Mouse (Mus musculus): ENCODE data around the gene Zfp423. TPM values are rescaled to one million over a fixed set of nuclear protein-coding genes. Genes with fewer than 3 reads are reported as not detected.

The Zfp423 gene
- polyA plus RNA-seq, 1 experiment: 2.7 TPM

DNA sequence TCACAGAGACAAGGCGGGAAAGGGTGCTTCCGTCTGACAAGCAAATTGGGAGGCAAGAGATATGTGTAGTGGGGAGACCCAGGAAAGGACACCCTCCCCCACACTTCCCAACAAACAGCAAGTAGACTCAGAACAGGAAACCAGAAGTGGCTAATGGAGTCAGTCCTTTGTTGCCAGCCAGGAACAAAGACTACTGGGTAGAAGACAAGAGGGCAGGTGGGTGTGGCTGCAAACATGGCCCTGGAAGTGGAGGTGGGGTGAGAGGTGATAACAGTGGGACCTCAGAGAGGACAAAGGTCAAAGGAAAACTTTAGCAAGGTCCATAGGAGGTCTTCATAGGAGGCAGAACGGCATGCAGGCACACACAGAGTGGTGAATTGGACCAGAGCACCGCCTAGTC lies 265.7 kb downstream of the Zfp423 start:
- no peak overlapping the region for H3K4me3 ChIP-seq (ENCODE audit: control insufficient read depth, insufficient read depth, low read length)
- TF ChIP-seq CTCF (IDR thresholded peaks at IDR 0.05; ENCODE audit: borderline replicate concordance, control insufficient read depth, extremely low read depth, insufficient read depth, low read length, poor library complexity) (no peak), POLR2A (IDR thresholded peaks at IDR 0.05; ENCODE audit: control insufficient read depth, extremely low read depth, insufficient read depth, low read length, poor library complexity) (no peak)

GRCm38 (mm10) chr8:87690100-87691095 lies 269.0 kb downstream of the Zfp423 start:
- no peaks in the 10 kb centered on the region for H3K36me3 ChIP-seq (ENCODE audit: control insufficient read depth, insufficient read depth, low read length)
- no peak overlapping the region for H3K4me3 ChIP-seq (ENCODE audit: control insufficient read depth, insufficient read depth, low read length)
- WGBS: 62% methylated on average over 28 of the region's 28 CpGs
- no peaks in the 10 kb centered on the region for H3K27me3 ChIP-seq (ENCODE audit: control insufficient read depth, insufficient read depth, low read length)
- no peak overlapping the region for H3K27ac ChIP-seq (ENCODE audit: control insufficient read depth, insufficient read depth, low read length)
- no peak for DNase-seq
- TF ChIP-seq POLR2A (IDR thresholded peaks at IDR 0.05; ENCODE audit: control insufficient read depth, extremely low read depth, insufficient read depth, low read length, poor library complexity) (no peak), CTCF (IDR thresholded peaks at IDR 0.05; ENCODE audit: borderline replicate concordance, control insufficient read depth, extremely low read depth, insufficient read depth, low read length, poor library complexity) (no peak)
- peaks cover 5% of the 10 kb centered on the region; the same call in 1 of the 2 replicates for H3K4me1 ChIP-seq (replicated peaks; ENCODE audit: control insufficient read depth, insufficient read depth, low read length)

More for the DNA sequence above, 265.7 kb downstream of the Zfp423 start:
- Histone ChIP-seq H3K4me1 (replicated peaks; ENCODE audit: control insufficient read depth, insufficient read depth, low read length) (peaks cover 5% of the 10 kb centered on the region; the same call in 1 of the 2 replicates), H3K36me3 (ENCODE audit: control insufficient read depth, insufficient read depth, low read length) (no peaks in the 10 kb centered on the region), H3K27me3 (ENCODE audit: control insufficient read depth, insufficient read depth, low read length) (no peaks in the 10 kb centered on the region), H3K27ac (ENCODE audit: control insufficient read depth, insufficient read depth, low read length) (no peak overlapping the region)
- DNase-seq: no peak
- WGBS: 88% methylated on average over 4 of the region's 4 CpGs

DNA sequence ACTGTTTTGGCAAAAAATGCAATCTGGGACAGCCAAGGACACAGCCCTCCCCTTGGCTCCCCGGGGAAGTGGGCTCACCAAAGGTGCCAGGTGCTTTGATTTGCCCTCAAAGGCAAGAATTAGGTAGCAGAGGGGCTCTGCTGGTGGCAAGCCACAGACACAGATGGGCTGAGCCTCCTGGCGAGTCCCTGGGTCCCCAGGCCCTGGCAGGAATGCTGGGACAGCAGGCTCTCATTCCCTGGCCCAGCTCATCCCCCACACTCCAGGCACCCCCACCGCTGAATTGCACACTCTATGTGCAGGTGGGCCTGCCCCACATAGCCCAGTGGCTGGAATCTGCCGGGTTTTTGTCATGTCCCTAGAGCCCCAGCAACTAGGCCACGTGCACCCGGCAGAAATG lies 270.2 kb downstream of the Zfp423 start:
- H3K36me3 ChIP-seq (ENCODE audit: control insufficient read depth, insufficient read depth, low read length): no peaks in the 10 kb centered on the region
- H3K27me3 ChIP-seq (ENCODE audit: control insufficient read depth, insufficient read depth, low read length): no peaks in the 10 kb centered on the region
- DNase-seq: no peak
- H3K4me1 ChIP-seq (replicated peaks; ENCODE audit: control insufficient read depth, insufficient read depth, low read length): peaks cover 5% of the 10 kb centered on the region; the same call in 1 of the 2 replicates
- 67% methylated on average over 6 of the region's 6 CpGs for WGBS
- H3K4me3 ChIP-seq (ENCODE audit: control insufficient read depth, insufficient read depth, low read length): no peak overlapping the region
- H3K27ac ChIP-seq (ENCODE audit: control insufficient read depth, insufficient read depth, low read length): no peak overlapping the region
- TF ChIP-seq CTCF (IDR thresholded peaks at IDR 0.05; ENCODE audit: borderline replicate concordance, control insufficient read depth, extremely low read depth, insufficient read depth, low read length, poor library complexity) (no peak), POLR2A (IDR thresholded peaks at IDR 0.05; ENCODE audit: control insufficient read depth, extremely low read depth, insufficient read depth, low read length, poor library complexity) (no peak)

DNA sequence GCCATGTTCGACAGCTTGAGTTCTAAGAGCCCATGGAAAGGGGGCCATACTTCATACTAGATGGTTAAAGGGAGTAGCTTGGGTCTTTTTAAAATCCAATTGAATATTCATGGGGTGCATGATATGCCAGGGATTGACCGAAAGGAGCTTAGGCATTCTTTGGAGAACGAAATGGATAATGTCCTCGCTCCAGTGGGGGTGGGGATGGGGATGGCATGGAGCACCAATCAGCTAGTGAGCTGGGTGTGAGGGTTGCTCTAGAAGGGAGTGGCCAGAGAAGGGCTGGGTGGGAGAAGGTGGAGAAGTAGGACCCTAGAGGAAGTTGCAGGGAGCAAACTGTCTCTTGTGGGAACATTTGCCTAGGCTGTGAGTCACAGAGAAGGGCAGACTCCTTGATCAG lies 271.0 kb downstream of the Zfp423 start:
- Histone ChIP-seq H3K27ac (ENCODE audit: control insufficient read depth, insufficient read depth, low read length) (no peak overlapping the region), H3K27me3 (ENCODE audit: control insufficient read depth, insufficient read depth, low read length) (no peaks in the 10 kb centered on the region), H3K4me3 (ENCODE audit: control insufficient read depth, insufficient read depth, low read length) (no peak overlapping the region), H3K4me1 (replicated peaks; ENCODE audit: control insufficient read depth, insufficient read depth, low read length) (peaks cover 5% of the 10 kb centered on the region; the same call in 1 of the 2 replicates), H3K36me3 (ENCODE audit: control insufficient read depth, insufficient read depth, low read length) (no peaks in the 10 kb centered on the region)
- TF ChIP-seq POLR2A (IDR thresholded peaks at IDR 0.05; ENCODE audit: control insufficient read depth, extremely low read depth, insufficient read depth, low read length, poor library complexity) (no peak), CTCF (IDR thresholded peaks at IDR 0.05; ENCODE audit: borderline replicate concordance, control insufficient read depth, extremely low read depth, insufficient read depth, low read length, poor library complexity) (no peak)
- WGBS: 80% methylated on average over 4 of the region's 4 CpGs
- DNase-seq: no peak

- Histone ChIP-seq H3K4me3 (ENCODE audit: control insufficient read depth, insufficient read depth, low read length) (no peak overlapping the region), H3K4me1 (replicated peaks; ENCODE audit: control insufficient read depth, insufficient read depth, low read length) (peaks cover 5% of the 10 kb centered on the region; the same call in 1 of the 2 replicates), H3K27me3 (ENCODE audit: control insufficient read depth, insufficient read depth, low read length) (no peaks in the 10 kb centered on the region), H3K36me3 (ENCODE audit: control insufficient read depth, insufficient read depth, low read length) (no peaks in the 10 kb centered on the region), H3K27ac (ENCODE audit: control insufficient read depth, insufficient read depth, low read length) (no peak overlapping the region)
- TF ChIP-seq POLR2A (IDR thresholded peaks at IDR 0.05; ENCODE audit: control insufficient read depth, extremely low read depth, insufficient read depth, low read length, poor library complexity) (no peak), CTCF (IDR thresholded peaks at IDR 0.05; ENCODE audit: borderline replicate concordance, control insufficient read depth, extremely low read depth, insufficient read depth, low read length, poor library complexity) (no peak)
- no peak for DNase-seq
- 87% methylated on average over 10 of the region's 10 CpGs for WGBS
These were observed 272.3 kb downstream of the Zfp423 start for GRCm38 (mm10) chr8:87686986-87687698.

GRCm38 (mm10) chr8:87686026-87686425 lies 273.4 kb downstream of the Zfp423 start:
- no peaks in the 10 kb centered on the region for H3K27me3 ChIP-seq (ENCODE audit: control insufficient read depth, insufficient read depth, low read length)
- H3K36me3 ChIP-seq (ENCODE audit: control insufficient read depth, insufficient read depth, low read length): no peaks in the 10 kb centered on the region
- 93% methylated on average over 3 of the region's 3 CpGs for WGBS
- peaks cover 8% of the 10 kb centered on the region; the same call in 1 of the 2 replicates for H3K4me1 ChIP-seq (replicated peaks; ENCODE audit: control insufficient read depth, insufficient read depth, low read length)
- no peak overlapping the region for H3K4me3 ChIP-seq (ENCODE audit: control insufficient read depth, insufficient read depth, low read length)
- DNase-seq: no peak
- TF ChIP-seq POLR2A (IDR thresholded peaks at IDR 0.05; ENCODE audit: control insufficient read depth, extremely low read depth, insufficient read depth, low read length, poor library complexity): no peak
- no peak for TF ChIP-seq CTCF (IDR thresholded peaks at IDR 0.05; ENCODE audit: borderline replicate concordance, control insufficient read depth, extremely low read depth, insufficient read depth, low read length, poor library complexity)
- no peak overlapping the region for H3K27ac ChIP-seq (ENCODE audit: control insufficient read depth, insufficient read depth, low read length)
